Mouse (Mus musculus) lung, postnatal 10 days (tissue): Measurements from ENCODE around the gene Pdcd1lg2.

Experiments used
- DNase-seq: peaks from one replicate; pipeline ENCODE4 v3.0.0; 2021

Pdcd1lg2 gene

DNA sequence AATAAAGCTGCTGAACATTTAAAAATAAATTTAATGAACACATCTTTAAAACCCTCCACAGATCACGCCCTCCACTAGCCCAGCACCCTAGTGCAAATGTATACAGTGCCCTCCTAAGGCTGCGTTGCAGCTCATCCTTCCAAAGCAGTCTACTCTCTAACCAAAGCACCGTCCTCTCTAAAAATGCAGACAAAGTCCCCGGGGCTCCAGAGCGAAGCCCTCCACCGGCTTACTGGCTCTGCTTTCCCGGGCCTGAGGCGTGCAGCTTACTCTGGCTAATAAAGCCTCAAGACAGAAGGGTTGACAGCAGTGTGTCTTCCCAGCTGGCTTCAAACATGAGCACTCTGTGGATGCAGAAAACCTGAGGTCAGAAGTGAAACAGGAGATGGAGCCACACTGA is 9.7 kb downstream of the Pdcd1lg2 start:
- DNase-seq, result no peak

DNA sequence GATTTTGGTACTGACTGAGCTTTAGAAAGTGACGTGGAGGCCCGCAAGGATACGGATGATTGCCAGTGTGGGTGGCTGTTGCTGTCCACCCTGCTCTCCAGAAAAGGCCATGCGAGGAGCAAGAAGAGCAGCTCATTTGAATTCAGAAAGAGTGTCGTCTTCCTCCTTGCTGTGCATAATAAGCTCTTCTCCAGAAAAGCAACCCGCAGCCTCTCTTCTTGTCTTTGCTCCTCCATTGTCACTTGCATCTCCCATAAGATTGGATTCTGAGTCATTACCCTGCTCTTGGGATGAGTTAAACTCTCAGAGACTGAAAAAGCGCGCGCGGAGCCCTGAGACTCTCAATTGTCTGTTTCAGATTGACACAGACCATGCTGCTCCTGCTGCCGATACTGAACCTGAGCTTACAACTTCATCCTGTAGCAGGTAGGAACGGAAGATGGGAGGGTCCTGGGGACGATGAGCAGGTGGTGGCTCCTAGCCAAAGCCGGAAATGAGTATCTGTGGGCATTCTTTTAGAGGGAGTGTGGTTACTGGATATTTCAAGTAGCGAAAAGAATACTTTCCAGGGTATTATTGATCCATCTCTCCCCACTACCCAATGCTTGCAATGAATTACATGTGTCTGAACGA is 11.4 kb downstream of the Pdcd1lg2 start:
- no peak for DNase-seq

DNA sequence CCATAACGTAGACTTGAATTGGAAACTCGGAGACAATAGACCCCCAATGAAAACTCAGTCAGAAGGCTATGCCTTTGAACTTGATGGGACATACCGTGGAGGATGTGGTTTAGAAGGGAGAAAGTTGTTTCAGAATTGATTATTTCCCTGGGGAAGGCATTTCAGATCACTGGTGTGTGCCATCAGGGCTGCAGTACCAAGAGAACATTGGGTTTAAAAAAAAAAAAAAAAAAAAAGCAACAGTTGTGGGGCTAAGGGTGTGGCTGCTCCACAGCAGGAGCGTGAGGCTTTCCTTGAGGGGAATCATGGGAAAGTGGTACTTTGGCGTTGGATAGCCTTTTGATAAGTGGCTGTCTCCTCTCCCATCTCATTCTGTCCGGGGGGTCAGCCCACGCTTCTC is 12.1 kb downstream of the Pdcd1lg2 start:
- no peak for DNase-seq

GRCm38 (mm10) chr19:29430516-29430915 is 19.8 kb downstream of the Pdcd1lg2 start:
- DNase-seq, result no peak

GRCm38 (mm10) chr19:29430953-29431352 is 20.2 kb downstream of the Pdcd1lg2 start:
- DNase-seq, result no peak

DNA sequence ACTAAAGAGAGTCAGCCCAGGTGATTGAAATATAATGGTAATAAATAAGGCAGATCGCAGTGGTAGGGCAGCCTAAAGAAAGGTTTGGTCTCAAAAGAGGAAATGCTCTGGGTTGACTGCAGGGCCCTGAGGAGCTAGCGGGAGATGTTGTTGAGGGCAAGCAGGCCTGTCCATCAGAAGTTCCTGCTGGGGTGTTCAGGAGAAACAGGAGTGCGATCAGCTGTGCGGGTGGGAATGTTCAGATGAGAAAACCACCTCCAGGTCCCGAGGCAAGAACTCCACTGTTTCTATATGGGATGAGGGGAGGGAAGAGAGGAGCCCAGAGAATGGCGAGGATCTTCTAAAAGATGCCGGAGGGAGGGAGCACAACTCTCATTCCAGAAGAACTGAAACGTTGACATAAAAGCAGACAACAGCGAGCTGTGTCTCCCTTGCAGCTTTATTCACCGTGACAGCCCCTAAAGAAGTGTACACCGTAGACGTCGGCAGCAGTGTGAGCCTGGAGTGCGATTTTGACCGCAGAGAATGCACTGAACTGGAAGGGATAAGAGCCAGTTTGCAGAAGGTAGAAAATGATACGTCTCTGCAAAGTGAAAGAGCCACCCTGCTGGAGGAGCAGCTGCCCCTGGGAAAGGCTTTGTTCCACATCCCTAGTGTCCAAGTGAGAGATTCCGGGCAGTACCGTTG is 26.2 kb downstream of the Pdcd1lg2 start:
- no peak for DNase-seq

- no peak for DNase-seq
These were observed 27.1 kb downstream of the Pdcd1lg2 start for GRCm38 (mm10) chr19:29437849-29438248.

DNA sequence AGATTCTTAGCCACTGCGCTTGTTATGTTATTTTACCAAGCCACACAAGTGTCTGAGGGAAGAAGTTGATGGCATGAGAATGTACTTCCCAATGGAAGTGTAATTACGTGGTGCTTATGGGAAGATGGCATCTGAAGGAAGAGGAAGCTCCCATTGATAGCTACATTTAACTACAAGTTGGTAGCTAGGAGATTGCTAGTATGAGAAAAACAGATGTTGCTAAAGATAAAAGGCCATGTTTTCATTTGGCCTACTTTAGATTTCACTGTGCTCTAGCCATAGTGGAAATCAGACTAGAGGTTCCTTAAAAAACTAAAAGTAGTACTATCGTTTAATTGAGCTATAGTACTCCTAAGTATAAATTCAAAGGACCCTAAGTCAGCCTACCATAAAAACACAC is 28.5 kb downstream of the Pdcd1lg2 start:
- no peak for DNase-seq

DNA sequence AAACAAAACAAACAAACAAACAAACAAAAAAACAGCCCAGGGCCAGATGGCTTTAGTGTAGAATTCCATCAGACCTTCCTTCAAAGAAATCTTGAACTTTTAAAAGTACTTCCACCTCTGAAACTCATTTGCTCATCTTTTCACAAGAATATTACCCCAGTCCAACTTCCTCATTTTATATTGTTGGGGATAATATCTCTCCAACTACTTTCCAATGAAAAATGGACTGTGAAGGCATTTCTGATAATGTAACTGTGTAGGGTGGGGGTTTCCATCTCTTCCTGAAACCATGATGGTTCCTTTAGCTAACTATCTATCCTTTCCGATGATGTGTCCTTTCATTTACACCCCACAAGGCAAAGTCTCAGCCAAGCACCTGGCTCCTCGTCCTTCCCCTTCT is 31.8 kb downstream of the Pdcd1lg2 start:
- no peak for DNase-seq

DNA sequence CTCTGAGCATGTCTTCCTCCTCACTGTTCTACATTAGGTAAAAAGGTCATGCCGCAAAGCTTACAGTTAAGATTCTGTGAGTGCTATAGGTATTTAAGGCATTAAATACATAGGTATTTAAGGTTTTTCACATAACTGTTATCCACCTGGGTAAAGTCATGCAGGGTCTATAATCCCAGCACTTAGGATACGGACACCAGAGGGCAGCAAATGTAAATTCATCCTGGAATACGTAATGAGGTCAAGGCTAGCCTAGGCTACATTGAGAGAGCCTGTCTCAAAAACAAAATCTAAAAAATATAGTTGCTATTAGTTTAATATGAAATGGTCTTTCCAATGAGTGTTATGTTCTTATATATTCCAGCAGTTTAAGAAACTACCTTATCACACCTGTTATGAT is 33.6 kb downstream of the Pdcd1lg2 start:
- no peak for DNase-seq

DNA sequence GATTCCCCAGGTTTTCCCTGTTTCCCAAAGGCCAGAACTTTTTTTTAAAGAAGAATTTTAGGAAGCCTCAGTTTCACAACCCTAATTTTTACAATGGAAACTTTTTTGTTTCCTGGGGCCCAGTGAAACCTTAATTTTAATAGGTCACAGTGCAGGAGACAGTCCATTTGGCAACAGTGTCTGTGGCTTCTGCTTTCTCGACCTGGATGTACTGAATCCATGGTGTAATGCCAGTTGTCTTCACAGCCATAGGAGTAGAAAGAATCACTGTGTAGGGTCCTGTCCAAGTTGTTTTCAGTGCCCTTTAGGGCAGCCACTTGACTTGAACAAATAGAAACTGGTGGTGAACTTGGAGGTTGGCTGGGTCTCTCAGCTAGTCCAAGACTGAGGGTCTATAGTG is 37.7 kb downstream of the Pdcd1lg2 start:
- DNase-seq, result no peak

DNA sequence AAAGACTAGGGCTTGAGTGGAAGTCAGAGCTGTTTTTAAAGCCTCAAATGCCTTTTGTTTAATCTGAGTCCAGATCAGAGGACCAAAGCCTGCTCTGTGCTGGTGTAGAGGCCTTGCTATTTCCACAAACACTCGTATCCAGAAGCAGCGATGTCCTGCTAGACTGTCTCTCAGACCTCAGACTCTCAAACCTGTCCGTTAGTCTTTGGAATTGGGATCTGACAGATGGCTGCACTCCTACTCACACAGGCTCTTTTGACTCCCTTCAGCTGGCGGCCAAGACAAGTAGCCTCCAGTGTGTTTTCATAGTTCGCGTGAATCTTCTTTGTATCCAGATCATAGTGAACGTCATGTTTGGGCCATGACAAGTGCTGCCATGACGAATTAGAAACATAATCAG is 39.7 kb downstream of the Pdcd1lg2 start:
- DNase-seq, result no peak

DNA sequence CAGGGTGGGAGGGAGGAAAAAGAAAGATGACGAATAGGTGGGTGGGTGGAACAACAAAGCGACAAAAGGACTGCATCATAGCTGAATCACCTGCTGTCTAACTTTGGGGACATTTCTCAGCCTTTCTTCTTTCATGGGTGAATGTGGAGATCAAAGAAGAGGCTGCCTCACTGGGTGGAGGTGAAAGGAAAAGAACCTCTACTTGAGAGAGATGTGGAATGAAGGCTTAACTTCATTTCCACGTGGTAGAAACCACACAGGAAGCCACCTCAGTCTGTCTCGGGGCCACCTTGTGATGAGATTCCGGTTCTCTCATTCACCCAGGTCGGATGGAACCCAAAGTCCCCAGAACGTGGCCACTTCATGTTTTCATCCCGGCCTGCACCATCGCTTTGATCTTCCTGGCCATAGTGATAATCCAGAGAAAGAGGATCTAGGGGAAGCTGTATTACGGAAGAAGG is 43.5 kb downstream of the Pdcd1lg2 start:
- no peak for DNase-seq

GRCm38 (mm10) chr19:29455156-29455555 is 44.4 kb downstream of the Pdcd1lg2 start:
- DNase-seq, result no peak

- DNase-seq, result no peak
These were observed 47.3 kb downstream of the Pdcd1lg2 start for GRCm38 (mm10) chr19:29457982-29458381.

- DNase-seq, result no peak
These were observed 51.7 kb downstream of the Pdcd1lg2 start for GRCm38 (mm10) chr19:29462462-29462861.

- DNase-seq, result no peak
These were observed 53.1 kb downstream of the Pdcd1lg2 start for GRCm38 (mm10) chr19:29463645-29464395.

DNA sequence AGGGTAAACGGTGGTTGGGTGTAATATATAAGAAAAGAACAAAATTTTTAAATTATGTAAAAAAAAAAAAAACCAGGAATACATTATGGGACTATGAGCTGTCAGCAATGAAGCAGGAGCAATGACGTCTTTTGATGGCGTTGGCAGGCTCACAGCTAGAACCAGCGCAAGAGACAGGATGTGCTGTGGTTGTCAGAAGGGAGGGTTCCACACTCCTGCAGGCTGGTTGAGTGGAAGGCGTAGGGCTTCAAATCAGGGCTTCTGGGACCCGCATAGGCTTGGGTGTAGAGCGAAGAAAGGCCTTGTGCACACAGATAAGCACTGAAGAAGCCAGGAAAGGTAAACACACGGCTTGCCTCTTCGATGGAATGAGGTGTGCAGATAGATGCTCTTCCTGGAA is 56.1 kb downstream of the Pdcd1lg2 start:
- no peak for DNase-seq

GRCm38 (mm10) chr19:29468941-29469685 is 58.4 kb downstream of the Pdcd1lg2 start:
- DNase-seq, result peak; percentile 64

GRCm38 (mm10) chr19:29469686-29470254 is 59.1 kb downstream of the Pdcd1lg2 start:
- no peak for DNase-seq

GRCm38 (mm10) chr19:29470652-29471051 is 59.9 kb downstream of the Pdcd1lg2 start:
- DNase-seq, result peak; percentile 84

GRCm38 (mm10) chr19:29472424-29472823 is 61.7 kb downstream of the Pdcd1lg2 start:
- no peak for DNase-seq

GRCm38 (mm10) chr19:29472946-29473345 is 62.2 kb downstream of the Pdcd1lg2 start:
- DNase-seq, result no peak
